ENCODE assay signal across 35 mouse cellular contexts in genomic region chr12:87260562-87260961, GRCm38 (mm10). TPM values are rescaled to one million over a fixed set of nuclear protein-coding genes. Genes with fewer than 3 reads are reported as not detected.
"Had no signal": no experiment of that assay in that cellular context is flagged by ENCODE, and none has a peak within 500 bp of the region (broad histone marks: within the 10 kb centered on the region; RNA-seq: fewer than 3 reads in every experiment).

No protein-coding gene starts in this region.

- ATAC-seq: liver, embryonic 12.5 days; liver, postnatal 0 days; lung, postnatal 0 days; midbrain, embryonic 13.5 days; midbrain, embryonic 15.5 days; midbrain, embryonic 16.5 days had no signal

- H3K27ac ChIP-seq: limb, embryonic 10.5 days; limb, embryonic 12.5 days; limb, embryonic 13.5 days; limb, embryonic 15.5 days; liver, embryonic 12.5 days; liver, embryonic 13.5 days; liver, embryonic 14.5 days; liver, embryonic 15.5 days; lung, embryonic 15.5 days; midbrain, embryonic 10.5 days; midbrain, embryonic 12.5 days; midbrain, embryonic 13.5 days; midbrain, embryonic 15.5 days; neural tube, embryonic 12.5 days had no signal

- H3K9ac ChIP-seq: limb, embryonic 12.5 days; limb, embryonic 13.5 days; limb, embryonic 15.5 days; liver, embryonic 12.5 days; liver, embryonic 13.5 days; liver, embryonic 14.5 days; liver, embryonic 15.5 days; liver, postnatal 0 days; lung, embryonic 14.5 days; lung, embryonic 15.5 days; midbrain, embryonic 12.5 days; midbrain, embryonic 13.5 days; midbrain, embryonic 15.5 days; neural tube, embryonic 12.5 days had no signal

- H3K4me1 ChIP-seq: limb, embryonic 15.5 days had no signal

- H3K4me3 ChIP-seq: limb, embryonic 10.5 days; limb, embryonic 12.5 days; limb, embryonic 13.5 days; limb, embryonic 15.5 days; liver, embryonic 12.5 days; liver, embryonic 13.5 days; liver, embryonic 15.5 days; lung, embryonic 15.5 days; megakaryocyte, embryonic 14.5 days; midbrain, embryonic 10.5 days; midbrain, embryonic 12.5 days; midbrain, embryonic 13.5 days; midbrain, embryonic 15.5 days; myocyte; neural tube, embryonic 12.5 days had no signal

- DNase-seq: left cerebral cortex, postnatal 4 days; liver; liver, embryonic 13.5 days; liver, postnatal 0 days; lung, adult 18-20 months; lung, adult 2 months; lung, embryonic 14.5 days; lung, postnatal 10 days; lung, postnatal 14 days; lung, postnatal 36 days; lung, postnatal 4 days; midbrain, embryonic 14.5 days had no signal

- H3K9me3 ChIP-seq: limb, embryonic 10.5 days; limb, embryonic 12.5 days; limb, embryonic 13.5 days; limb, embryonic 15.5 days; liver, embryonic 12.5 days; liver, embryonic 13.5 days; liver, embryonic 15.5 days; lung, embryonic 15.5 days; megakaryocyte, embryonic 14.5 days; midbrain, embryonic 10.5 days; midbrain, embryonic 12.5 days; midbrain, embryonic 13.5 days; midbrain, embryonic 15.5 days; neural tube, embryonic 12.5 days had no signal

- H3K4me2 ChIP-seq: limb, embryonic 12.5 days; limb, embryonic 13.5 days; limb, embryonic 15.5 days; liver, embryonic 11.5 days; liver, embryonic 12.5 days; liver, embryonic 13.5 days; liver, embryonic 15.5 days; lung, embryonic 14.5 days; lung, embryonic 15.5 days; midbrain, embryonic 11.5 days; midbrain, embryonic 12.5 days; midbrain, embryonic 13.5 days; midbrain, embryonic 15.5 days; neural tube, embryonic 12.5 days had no signal

- H3K27me3 ChIP-seq: limb, embryonic 12.5 days; limb, embryonic 13.5 days; limb, embryonic 15.5 days; liver, embryonic 12.5 days; liver, embryonic 13.5 days; liver, embryonic 15.5 days; lung, embryonic 15.5 days; megakaryocyte, embryonic 14.5 days; midbrain, embryonic 12.5 days; midbrain, embryonic 13.5 days; midbrain, embryonic 15.5 days; neural tube, embryonic 12.5 days had no signal

RNA-seq across cellular contexts. Expression of gene Noxred1, which starts 22.0 kb away (rescaled TPM):
- total RNA-seq: liver, adult 2 months; megakaryocyte-erythroid progenitor cell, adult 5-6 weeks had no signal

RNA-seq across cellular contexts. Expression of gene Ism2, which starts 38.9 kb away (rescaled TPM):
- total RNA-seq: megakaryocyte progenitor cell, adult 5-6 weeks; megakaryocyte-erythroid progenitor cell, adult 5-6 weeks; monocyte, adult 5-6 weeks had no signal
